Comparison of ENCODE assay signal across 14 mouse cellular contexts in genomic region chr7:73191388-73192278, GRCm38 (mm10).
DNase-seq lines count a peak whose midpoint lies in the region; ATAC-seq and TF ChIP-seq lines count a peak whose summit lies in the region.
"Had no signal": no experiment of that assay in that cellular context is flagged by ENCODE, and none has a peak within 500 bp of the region (broad histone marks: within the 10 kb centered on the region; RNA-seq: fewer than 3 reads in every experiment).

No protein-coding gene starts in this region.

- WGBS in heart, adult 2 months = 59% methylated on average over 12 of the region's 12 CpGs
- WGBS in hindbrain, embryonic 10.5 days = 26% methylated on average over 12 of the region's 12 CpGs
- whole genome bisulfite sequencing in midbrain, embryonic 14.5 days = 5% methylated on average over 12 of the region's 12 CpGs

- no peak overlapping the region for H3K27ac ChIP-seq in heart, adult 2 months
- H3K27ac ChIP-seq in hindbrain, embryonic 10.5 days = peak overlapping the region; percentile 88
- H3K27ac ChIP-seq in midbrain, embryonic 14.5 days (replicated peaks; ENCODE audit: low read depth, low read length) = peak overlapping the region; percentile 77

- DNase-seq in heart, adult 11 months = peak; percentile 64
- DNase-seq in heart, adult 2 months = no peak
- peak; percentile 80 for DNase-seq in embryo, embryonic 10.5 days (ENCODE audit: low spot score)
- peak; percentile 82 for DNase-seq in hindbrain, embryonic 10.5 days (ENCODE audit: low spot score)
- DNase-seq in midbrain, embryonic 14.5 days = peak; percentile 82
- DNase-seq in lung, postnatal 36 days = no peak
- DNase-seq in thymus, postnatal 25 days = no peak
- no peak for DNase-seq in lung, adult 18-20 months
- DNase-seq: adrenal gland, postnatal 25 days; cerebellum, adult 9-10 months; liver; lung, postnatal 4 days had no signal

- H3K4me3 ChIP-seq in heart, adult 2 months = no peak overlapping the region
- no peak overlapping the region for H3K4me3 ChIP-seq in hindbrain, embryonic 10.5 days
- no peak overlapping the region for H3K4me3 ChIP-seq in midbrain, embryonic 14.5 days (replicated peaks; ENCODE audit: low read depth, low read length)
- H3K4me3 ChIP-seq: heart, embryonic 12.5 days had no signal

- no peaks in the 10 kb centered on the region for H3K27me3 ChIP-seq in heart, adult 2 months (ENCODE audit: control insufficient read depth, insufficient read depth, low read length)
- no peaks in the 10 kb centered on the region for H3K27me3 ChIP-seq in hindbrain, embryonic 10.5 days (ENCODE audit: insufficient read depth, poor library complexity, severe bottlenecking)
- H3K27me3 ChIP-seq in midbrain, embryonic 14.5 days (ENCODE audit: control insufficient read depth, insufficient read depth, low read length) = no peaks in the 10 kb centered on the region

- 0 out of 2 replicates have a peak, but pooled peaks cover 5% of the 10 kb centered on the region for H3K9me3 ChIP-seq in hindbrain, embryonic 10.5 days
- no peaks in the 10 kb centered on the region for H3K9me3 ChIP-seq in midbrain, embryonic 14.5 days (ENCODE audit: control insufficient read depth, low read length)

- TF ChIP-seq CTCF in heart, adult 2 months (IDR thresholded peaks at IDR 0.05) = no peak

- intact Hi-C loops in heart, adult 2 months (cut with DNase I) = no loop called here

- no peak for TF ChIP-seq EP300 in heart, adult 2 months (IDR thresholded peaks at IDR 0.05; ENCODE audit: insufficient read depth, low read depth, low read length)

- no peaks in the 10 kb centered on the region for H3K4me1 ChIP-seq in heart, adult 2 months (ENCODE audit: control insufficient read depth, insufficient read depth, low read length)
- peaks cover 66% of the 10 kb centered on the region for H3K4me1 ChIP-seq in hindbrain, embryonic 10.5 days (replicated peaks)
- H3K4me1 ChIP-seq in midbrain, embryonic 14.5 days (ENCODE audit: control insufficient read depth, insufficient read depth, low read length) = peaks cover 24% of the 10 kb centered on the region

- ATAC-seq in midbrain, embryonic 14.5 days (ENCODE audit: low FRiP score, low TSS enrichment) = peak; percentile 84
- ATAC-seq: intestine, postnatal 0 days had no signal

- no peaks in the 10 kb centered on the region for H3K36me3 ChIP-seq in heart, adult 2 months (ENCODE audit: control insufficient read depth, insufficient read depth, low read length)
- H3K36me3 ChIP-seq in hindbrain, embryonic 10.5 days = peaks cover 9% of the 10 kb centered on the region; the same call in 1 of the 2 replicates
- no peaks in the 10 kb centered on the region for H3K36me3 ChIP-seq in midbrain, embryonic 14.5 days (ENCODE audit: control insufficient read depth, insufficient read depth, low read length)
- H3K36me3 ChIP-seq: heart, embryonic 12.5 days had no signal

- no peaks in the 10 kb centered on the region for H3K79me2 ChIP-seq in heart, adult 2 months (replicated peaks; ENCODE audit: control insufficient read depth, insufficient read depth, low read length)

- no peak overlapping the region for H3K9ac ChIP-seq in heart, adult 2 months (ENCODE audit: low read depth, low read length)
- H3K9ac ChIP-seq in midbrain, embryonic 14.5 days (replicated peaks; ENCODE audit: low read length) = no peak overlapping the region
- H3K9ac ChIP-seq: heart, embryonic 12.5 days had no signal

- no peak for TF ChIP-seq POLR2A in heart, adult 2 months (IDR thresholded peaks at IDR 0.05; ENCODE audit: insufficient read depth, low read depth, low read length)

- H3K4me2 ChIP-seq in midbrain, embryonic 14.5 days (ENCODE audit: low read length) = no peak overlapping the region
- H3K4me2 ChIP-seq: heart, embryonic 12.5 days had no signal

Comparison
In these comparisons a context has a peak if more than half of its experiments do, and no peak if none do; other contexts are left out.
1. DNase-seq: peak in heart, adult 11 months (single experiment), embryo, embryonic 10.5 days (single experiment), hindbrain, embryonic 10.5 days (single experiment) and midbrain, embryonic 14.5 days (single experiment); none in heart, adult 2 months (0 of 2), lung, postnatal 36 days (single experiment), thymus, postnatal 25 days (single experiment) and lung, adult 18-20 months (0 of 2).